Mouse (Mus musculus): Measurements from ENCODE around the gene Fignl1. TPM values are rescaled to one million over a fixed set of nuclear protein-coding genes. Genes with fewer than 3 reads are reported as not detected.

The Fignl1 gene
- 0.92 TPM for total RNA-seq (2023)

DNA sequence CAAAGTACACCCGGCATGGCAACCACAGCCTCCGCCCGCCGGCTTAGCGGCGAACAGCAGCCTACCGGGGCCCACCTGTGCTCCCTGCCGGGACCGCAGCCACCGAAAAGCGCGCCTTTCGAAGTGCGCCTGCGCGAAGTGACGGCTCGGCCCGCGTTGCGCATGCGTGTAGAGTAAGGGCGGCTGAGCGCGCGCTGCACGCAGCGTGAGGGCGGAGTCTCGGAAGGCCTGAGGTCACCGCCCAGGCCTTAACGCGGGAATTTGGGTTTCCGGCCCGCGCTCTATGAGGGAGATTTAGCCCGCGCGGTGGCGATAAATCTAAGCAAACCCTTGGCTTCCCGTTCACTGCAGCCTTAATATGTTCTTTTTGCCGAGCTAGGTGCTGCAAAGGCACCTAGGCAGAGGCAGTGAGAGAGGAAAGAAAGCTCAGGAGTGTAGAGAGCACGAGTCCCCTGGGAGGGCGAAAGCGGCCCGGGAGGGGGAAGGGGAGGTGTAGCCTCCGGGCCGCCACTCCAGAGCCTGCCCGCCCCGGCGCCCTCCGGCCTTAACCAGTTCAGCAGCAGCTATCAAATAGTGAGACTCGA is at the start of gene Fignl1:
TSS of gene Fignl1 (minus strand) at position 143 of the 584 bp plus-strand sequence.

Other genes starting within 250 kb of the Fignl1 start
- not detected for gene 4930512M02Rik, start 181.1 kb downstream of the Fignl1 start, total RNA-seq (2023)
- 618 TPM for gene Ikzf1, start 124.0 kb downstream of the Fignl1 start, total RNA-seq (2023)
- gene Ddc, start 89.2 kb upstream of the Fignl1 start, total RNA-seq (2023), result 0.74 TPM
- gene Grb10, start 229.7 kb upstream of the Fignl1 start, total RNA-seq (2023), result 0.59 TPM

All from CD4-positive naive resting alpha-beta T cell, adult 57 days (primary cell).